Mouse (Mus musculus) right cerebral cortex, postnatal 4 days (tissue): ENCODE data around the gene Ces4a.
"Not testable (repeated sequence)": the region's sequence is repeated elsewhere in the genome, so short reads cannot be mapped to it uniquely, and the experiment has no call there.

Source experiments
- DNase-seq: peaks from one replicate; pipeline ENCODE4 v3.0.0-alpha.2; 2022

Gene Ces4a

DNA sequence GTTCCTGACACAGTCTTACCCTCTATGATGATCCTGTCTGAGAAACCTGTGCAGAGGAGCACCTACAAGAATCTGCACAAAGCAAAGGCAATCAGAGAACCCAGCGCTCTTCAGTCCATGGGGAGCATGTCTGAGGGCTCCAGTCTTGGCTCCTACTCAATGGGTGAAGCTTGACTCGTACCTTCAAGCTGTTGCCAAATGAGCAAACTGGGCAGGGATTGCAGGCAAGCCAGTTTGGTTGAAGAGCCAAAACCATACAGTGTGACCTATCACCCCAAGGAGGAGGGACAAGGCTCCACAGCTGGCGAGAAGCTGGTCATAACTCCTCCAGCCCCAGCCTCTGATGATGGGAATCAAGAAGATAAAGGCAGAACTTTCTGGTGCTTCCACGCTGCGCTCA is at the start of gene Ces4a:
Gene Ces4a, plus strand, starts transcription at position 292 of the 400 bp plus-strand sequence.
- no peak for DNase-seq

- no peak for DNase-seq
Measured at GRCm38 (mm10) chr8:105083449-105084050, 48.0 kb upstream of the Ces4a start, which contains the start of gene Ces3b. Ces3b (plus strand) TSS chr8:105083753.

- DNase-seq = not testable (repeated sequence)
Measured at GRCm38 (mm10) chr8:105088166-105088565, 43.4 kb upstream of the Ces4a start.

GRCm38 (mm10) chr8:105088581-105088980 is 43.0 kb upstream of the Ces4a start:
- DNase-seq = no peak

DNA sequence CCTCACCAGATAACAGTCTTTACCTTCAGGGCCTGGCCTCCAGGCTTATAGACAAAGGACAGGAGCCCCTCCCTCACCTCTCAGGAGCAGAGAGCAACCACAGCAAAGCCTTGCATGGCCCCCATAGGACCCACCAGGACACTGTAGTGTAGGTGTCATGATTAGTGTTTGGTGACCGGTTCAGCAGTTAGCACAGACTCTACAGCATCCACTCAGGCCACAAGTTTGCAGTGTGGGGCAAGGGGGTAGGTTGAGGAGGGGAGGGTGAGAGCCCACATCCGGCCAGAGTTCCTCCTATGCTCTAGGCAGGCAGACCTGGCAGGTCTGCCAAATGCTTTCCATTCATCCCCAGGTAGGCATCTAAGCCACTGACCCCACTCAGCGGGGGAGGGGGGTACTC is 37.6 kb upstream of the Ces4a start:
- DNase-seq = no peak

DNA sequence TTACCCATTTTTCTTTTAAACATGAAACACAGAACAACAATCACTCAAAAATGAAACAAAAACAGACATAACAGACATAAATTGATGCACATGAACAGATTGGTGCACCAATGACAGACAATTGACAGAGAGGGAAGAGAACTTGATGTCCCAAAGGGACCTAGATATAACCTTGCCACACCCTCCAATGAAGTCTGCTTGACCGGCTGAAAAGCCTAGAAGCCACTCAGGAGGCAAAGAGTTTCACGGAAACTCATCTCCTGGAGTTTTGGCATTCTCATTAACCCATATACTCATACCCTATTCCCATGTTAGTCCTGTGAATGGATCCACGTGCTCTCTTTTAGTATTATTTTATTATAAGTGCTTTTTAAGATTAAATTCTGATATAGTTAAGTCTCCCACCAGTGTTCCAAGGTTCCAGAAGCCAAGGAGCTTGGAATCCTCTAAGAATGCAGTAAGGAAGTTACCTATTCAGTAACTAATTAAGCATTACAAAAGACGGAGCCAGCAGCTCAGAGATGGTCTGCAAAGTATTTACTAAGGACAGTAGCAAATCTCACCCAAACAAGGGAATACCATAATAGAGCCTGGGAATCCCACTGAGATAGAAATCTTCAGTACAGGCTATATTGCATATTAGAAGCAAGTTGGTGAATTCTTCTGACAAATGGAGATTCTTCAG is 29.4 kb upstream of the Ces4a start:
- DNase-seq = not testable (repeated sequence)

- DNase-seq = not testable (repeated sequence)
Measured at GRCm38 (mm10) chr8:105103701-105104100, 27.9 kb upstream of the Ces4a start.

GRCm38 (mm10) chr8:105104220-105104619 is 27.4 kb upstream of the Ces4a start:
- no peak for DNase-seq

- no peak for DNase-seq
Measured at GRCm38 (mm10) chr8:105129864-105130263, 1.7 kb upstream of the Ces4a start.

- peak; percentile 63 for DNase-seq
Measured at GRCm38 (mm10) chr8:105138423-105138822, 6.8 kb downstream of the Ces4a start.

GRCm38 (mm10) chr8:105142395-105142794 is 10.8 kb downstream of the Ces4a start:
- no peak for DNase-seq

DNA sequence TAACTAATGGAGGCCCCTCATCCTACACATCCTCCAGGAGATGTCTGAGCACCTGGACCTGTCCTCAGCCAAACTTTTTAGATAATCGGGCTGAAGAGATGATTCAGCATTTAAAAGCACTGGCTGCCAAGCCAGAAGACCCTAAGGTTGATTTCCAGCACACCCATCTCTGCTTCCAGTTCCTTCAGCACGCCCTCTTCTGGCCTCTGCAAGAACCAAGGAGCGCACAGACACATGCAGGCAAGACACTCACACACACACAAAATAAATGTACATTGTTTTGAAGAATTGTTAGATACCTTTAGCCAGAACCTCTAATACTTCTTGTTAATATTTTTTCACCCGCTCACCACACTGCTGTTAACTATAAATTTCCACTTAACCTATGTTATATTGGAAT is 20.1 kb downstream of the Ces4a start:
- DNase-seq = no peak

DNA sequence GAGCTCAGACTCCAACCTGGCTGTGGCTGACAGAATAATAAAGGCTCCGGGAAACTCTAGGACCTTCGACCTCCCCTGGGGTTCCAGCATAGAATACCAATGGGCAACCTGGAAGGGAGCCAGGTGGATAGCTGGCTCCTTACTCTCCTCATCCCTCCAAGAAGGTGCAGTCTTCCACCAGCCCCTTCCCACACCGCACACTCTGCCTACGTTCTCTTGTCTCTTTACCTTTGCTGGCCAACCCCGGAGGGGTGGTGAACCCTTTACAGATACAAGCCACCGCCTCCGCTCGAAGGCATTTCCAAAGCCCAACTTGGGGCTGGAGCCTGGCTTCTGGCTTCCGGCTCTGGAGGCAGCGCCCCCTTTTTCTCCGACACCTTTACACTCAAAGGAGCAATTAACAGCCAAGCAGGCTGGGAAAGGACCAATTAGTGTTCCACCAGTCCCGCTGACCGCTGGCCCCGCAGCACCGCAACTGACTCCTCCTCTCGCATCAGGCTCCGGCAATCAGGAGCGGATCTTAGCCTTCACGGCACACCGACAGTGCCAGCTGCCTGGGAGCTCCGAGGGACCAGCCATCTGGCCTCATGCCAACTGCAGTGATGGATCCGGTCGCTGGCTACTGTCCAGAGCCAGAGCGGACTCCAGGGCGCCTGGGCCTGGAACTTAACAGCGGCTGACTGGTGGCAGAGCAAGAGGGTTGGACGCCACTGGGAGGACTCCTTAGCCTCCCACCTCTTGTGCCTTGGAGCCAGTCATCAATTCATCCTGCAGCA is 21.2 kb downstream of the Ces4a start:
- peak; percentile 86 for DNase-seq

GRCm38 (mm10) chr8:105154316-105154715 is 22.7 kb downstream of the Ces4a start:
- no peak for DNase-seq

DNA sequence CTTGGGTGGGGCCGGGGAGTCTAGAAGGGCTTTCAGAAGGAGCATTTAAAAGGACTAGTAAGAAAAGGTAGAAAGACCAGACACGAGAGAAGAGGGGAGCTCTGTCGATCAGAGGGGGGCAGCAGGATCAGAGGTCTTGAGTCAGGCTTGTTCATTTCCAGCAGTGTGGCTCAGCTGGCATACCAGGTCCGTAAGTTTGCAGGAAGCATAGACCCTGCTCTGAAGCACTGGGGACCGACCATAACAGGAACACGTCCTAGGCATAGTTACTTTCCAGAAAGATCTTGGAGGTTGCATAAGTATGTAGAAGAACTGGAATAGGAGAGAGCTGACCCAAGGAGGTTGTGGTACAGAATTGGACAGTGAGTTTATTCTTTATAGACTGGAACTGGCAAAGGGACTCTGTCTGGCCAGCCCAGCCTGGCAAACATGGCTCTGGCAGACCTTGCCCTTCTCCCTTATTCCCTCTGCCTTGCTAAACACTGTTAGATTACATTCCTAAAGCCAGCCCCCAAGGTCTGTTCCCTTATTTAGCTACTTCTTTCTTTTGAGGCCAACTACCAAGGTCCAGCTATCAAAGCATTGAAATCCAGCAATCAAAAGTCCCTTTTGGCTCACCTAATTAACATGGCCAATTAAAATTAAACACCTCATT is 23.6 kb downstream of the Ces4a start:
- no peak for DNase-seq

- DNase-seq = no peak
Measured at GRCm38 (mm10) chr8:105157555-105157954, 26.0 kb downstream of the Ces4a start.

DNA sequence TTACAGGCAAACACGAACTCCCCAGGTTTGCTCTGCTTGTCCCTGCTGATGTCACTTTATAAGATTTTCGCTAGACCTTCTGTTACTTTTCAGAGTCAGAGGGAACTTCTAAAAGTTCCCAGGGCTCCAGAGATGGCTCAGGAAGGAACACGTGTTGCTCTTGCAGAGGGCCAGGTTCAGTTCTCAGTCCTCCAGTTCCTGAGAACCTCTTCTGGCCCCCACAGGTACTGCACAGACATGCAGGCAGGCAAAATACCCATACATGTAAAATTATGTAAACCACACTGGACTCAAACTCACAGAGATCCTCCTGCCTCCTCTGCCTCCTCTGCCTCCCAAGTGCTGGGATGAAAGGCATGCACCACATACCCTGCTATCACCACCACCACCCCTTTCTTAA is 26.5 kb downstream of the Ces4a start:
- DNase-seq = no peak

GRCm38 (mm10) chr8:105161121-105161652 is 29.6 kb downstream of the Ces4a start:
- DNase-seq = no peak

DNA sequence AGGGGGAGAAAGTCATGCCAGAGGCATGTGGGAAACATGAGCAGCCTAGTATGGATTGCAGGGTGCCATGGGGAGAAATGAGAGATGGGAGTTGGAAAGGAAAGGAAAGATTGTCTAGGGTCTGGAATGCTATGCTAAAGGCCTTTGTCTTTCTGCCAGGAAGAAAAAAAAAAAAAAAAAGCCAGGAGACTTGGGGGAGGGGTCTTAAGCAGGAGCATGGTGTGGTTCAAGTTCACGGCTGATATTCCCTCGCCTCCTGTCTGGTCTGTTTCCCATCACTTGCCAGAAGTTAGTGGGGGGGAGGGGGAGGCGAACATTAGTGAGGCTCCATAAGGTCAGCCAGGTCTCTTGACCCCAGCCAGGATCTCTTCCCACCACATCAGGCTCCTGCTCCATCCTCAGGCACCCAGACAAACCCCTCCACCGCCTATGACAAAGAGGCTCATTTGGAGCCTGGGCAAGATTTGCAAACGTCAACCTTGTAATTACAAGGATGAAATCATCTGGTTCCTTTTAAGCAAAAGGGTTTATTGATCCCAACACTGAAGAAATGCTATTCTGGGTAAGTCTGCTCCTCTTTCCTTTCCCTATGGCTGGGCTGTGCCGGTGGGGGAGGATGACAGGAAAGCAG is 32.8 kb downstream of the Ces4a start:
- no peak for DNase-seq

DNA sequence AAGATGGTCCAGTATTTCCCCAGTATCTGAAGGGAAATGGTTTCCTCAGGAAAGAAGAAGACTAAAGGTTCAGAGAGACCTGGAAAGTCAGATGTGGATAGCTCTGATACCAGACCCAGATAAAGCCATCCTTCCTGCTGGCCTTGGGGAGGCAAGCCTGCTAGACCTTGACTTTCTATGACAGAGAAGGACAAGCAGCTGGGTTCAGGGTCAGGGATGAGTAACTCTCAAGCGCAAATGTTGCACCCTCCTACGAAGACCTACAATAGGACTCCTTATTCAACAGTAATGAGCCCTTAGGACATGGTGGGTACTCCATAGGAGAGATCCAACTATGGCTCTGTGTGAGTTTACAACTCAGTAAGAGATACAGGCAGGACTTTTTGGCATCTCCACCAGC is 33.6 kb downstream of the Ces4a start:
- DNase-seq = no peak

DNA sequence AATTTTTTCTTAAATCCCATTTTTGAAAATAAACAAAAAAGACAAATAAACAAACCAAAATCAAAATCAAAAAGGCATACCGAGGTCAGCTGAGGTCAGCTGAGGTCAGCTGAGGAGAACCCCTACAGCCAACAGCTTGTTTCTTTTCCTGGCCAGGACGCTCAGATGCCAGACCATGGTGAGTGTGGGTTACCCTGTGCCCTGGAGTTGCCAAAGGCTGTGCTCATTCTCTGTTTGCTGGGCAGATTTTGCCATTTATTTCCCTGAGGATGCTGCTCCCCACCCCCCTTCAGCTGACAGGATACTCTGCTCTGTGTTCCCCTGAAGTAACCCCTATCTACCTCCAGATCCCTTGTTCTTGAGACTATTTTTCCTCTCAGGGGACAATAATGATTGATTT is 35.5 kb downstream of the Ces4a start:
- no peak for DNase-seq

GRCm38 (mm10) chr8:105169582-105169981 is 38.0 kb downstream of the Ces4a start:
- DNase-seq = no peak

DNA sequence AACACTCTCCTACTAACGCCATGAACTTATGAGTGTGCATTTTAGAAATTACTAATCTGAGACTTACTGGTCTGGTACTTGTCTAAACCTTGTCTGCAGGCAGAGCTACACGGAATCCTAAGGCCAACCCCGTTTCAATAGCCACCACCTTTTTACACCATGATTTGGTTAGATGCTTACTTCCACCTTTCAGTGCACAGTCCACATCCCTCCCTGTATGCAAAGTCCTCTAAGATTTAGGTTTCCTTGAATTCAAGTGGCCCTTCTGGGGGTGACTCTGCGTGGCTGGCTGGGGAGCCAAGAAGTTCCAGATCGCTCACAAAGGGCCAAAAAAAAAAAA is 38.4 kb downstream of the Ces4a start:
- DNase-seq = no peak
